Mouse (Mus musculus) bone marrow, adult 2 months (tissue): ENCODE data around the gene Zc3h13.

Experiments
- CTCF ChIP-seq: fragments of 200-500 bp; IDR thresholded peaks from 2 replicates; pipeline ENCODE4 v1.5.1; 2011; ENCODE audit warnings: low read length, control low read depth; ENCODE audit not compliant: control insufficient read depth, insufficient read depth
- POLR2A ChIP-seq: fragments of 200-500 bp; IDR thresholded peaks from 2 replicates; pipeline ENCODE4 v1.6.1; 2011; ENCODE audit warnings: low read depth, mild to moderate bottlenecking, control low read depth, low read length, borderline replicate concordance; ENCODE audit not compliant: control insufficient read depth

DNA sequence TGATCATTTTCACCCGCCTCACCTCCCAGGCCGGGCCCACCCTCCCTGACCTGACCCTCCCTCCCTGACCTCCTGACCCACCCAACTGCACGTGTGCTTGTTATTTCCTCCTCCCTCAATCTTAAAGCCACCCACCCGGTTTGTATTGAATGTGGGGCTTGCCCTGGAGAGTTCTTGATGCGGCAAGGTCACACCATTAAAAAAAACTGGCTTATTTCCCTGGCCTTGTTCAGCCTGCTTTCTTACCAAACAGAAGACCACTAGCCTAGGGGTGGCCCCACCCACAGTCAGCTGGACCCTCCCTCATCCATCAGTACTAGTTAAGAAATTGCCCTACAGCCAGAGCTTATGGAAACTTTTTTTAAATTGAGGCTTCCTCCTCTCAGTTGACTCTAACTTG, 19.6 kb downstream of the Zc3h13 start:
- TF ChIP-seq CTCF, result no peak
- no peak for TF ChIP-seq POLR2A
